Mouse (Mus musculus) small intestine, adult 2 months (tissue): ENCODE measurements around the gene Vps45.

Source experiments
- CTCF ChIP-seq: fragments of 200-500 bp; IDR thresholded peaks from 2 replicates; pipeline ENCODE4 v1.5.1; 2012; ENCODE audit warnings: low read depth, mild to moderate bottlenecking, control low read depth, inconsistent platforms, low read length, moderate library complexity, mixed read lengths; ENCODE audit not compliant: insufficient replicate concordance, insufficient read length; ENCODE audit errors: extremely low read depth
- POLR2A ChIP-seq: fragments of 200-500 bp; IDR thresholded peaks from 2 replicates; pipeline ENCODE4 v1.6.1; 2012; ENCODE audit warnings: low read depth, mild to moderate bottlenecking, control low read depth, inconsistent platforms, low read length, moderate library complexity

- TF ChIP-seq CTCF (peak; percentile 4; the same call in 1 of the 2 replicates), POLR2A (peak; percentile 40)
Observed at GRCm38 (mm10) chr3:95986001-95986622, 72.2 kb downstream of the Vps45 start.
